Mouse (Mus musculus) lung, postnatal 4 days (tissue): ENCODE results near the gene Bnip2.
"Not testable (repeated sequence)": the region's sequence is repeated elsewhere in the genome, so short reads cannot be mapped to it uniquely, and the experiment has no call there.

ENCODE experiments used
- DNase-seq, 2 experiments: peaks; one replicate each; pipeline ENCODE4 v3.0.0; 2021

Bnip2 gene

DNA sequence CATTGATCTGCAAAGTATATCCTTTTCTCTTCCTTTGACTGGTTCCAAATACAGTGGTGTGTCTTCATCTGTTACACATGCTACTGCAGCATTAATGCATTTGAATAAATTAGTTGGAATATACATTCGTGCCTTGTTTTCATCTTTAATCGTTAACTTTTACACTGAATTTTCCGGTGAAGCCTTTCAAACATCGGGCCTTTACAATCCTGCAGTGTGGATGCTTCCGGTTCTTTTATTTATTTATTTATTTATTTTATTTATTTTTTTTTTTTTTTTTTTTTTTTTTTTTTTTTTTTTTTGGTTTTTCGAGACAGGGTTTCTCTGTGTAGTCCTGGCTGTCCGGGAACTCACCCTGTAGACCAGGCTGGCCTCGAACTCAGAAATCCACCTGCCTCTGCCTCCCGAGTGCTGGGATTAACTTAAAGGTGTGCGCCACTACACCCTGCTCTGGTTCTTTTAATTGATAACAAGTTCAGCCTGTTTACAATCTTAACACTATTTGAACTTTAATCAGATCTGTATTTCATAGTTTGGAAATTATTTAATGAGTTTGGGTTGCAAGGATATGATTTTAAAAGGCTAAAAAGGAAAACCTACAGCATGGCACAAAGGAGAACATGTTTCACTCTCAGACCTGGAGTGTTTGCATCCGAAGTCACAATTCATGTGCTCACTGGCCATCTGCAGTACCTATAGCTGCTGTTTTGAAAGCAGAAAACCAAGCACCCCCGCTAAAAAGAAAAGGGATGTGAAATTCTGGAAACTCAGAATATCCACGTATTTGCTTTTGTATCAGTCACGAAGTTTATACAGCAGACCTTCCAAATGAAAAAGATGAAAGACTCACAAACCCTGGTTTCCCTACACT, 22.5 kb downstream of the Bnip2 start:
- no peak for DNase-seq

DNA sequence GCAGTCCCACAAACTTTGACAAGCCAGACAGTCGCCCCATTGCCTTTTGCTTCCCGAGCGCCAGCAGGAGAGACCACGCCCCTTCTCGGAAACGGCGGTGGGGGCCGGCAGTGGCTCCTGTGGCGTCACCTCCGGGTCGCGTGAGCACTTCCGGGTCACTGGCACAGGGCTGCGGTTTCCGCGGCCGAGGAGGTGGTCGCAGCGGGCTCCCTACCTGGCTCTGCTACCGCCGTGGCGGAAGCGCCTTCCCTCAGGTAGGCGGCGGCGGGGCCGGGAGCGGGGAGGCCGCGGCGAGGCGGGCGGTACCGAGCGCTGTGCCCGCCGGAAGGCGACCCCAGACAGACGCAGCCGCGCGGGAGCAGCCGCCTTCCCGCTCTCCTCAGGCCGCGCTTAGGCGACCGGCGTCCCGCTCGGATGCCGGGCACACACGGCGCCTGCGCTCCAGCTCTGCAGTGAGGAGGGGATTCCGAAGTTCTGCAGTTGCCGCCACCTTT, 23.2 kb downstream of the Bnip2 start, which contains the start of gene Gtf2a2:
TSS of gene Gtf2a2 (plus strand) at position 143 of the 494 bp plus-strand sequence.
- peak; percentile 94 to 95 for DNase-seq

DNA sequence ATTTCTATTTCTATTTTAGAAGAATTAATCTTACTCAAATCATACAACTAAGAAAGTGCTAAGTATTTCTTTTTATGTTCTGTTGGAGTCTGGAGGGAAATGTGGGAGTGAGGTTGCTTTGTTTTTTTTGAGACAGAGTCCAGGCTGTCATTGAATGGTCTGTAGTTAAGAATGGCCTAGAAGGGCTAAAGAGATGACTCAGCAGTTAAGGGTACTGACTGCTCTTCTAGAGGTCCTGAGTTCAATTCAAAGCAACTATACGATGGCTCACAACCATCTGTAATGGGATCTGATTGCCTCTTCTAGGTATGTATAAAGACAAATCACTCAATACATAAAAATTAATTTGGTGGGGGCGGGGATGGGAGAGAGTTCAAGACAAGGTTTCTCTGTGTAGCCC, 26.4 kb downstream of the Bnip2 start:
- no peak for DNase-seq

GRCm38 (mm10) chr9:70018879-70019278, 29.6 kb downstream of the Bnip2 start:
- no peak for DNase-seq

- DNase-seq, result no peak
Measured at GRCm38 (mm10) chr9:70021610-70022009, 32.3 kb downstream of the Bnip2 start.

DNA sequence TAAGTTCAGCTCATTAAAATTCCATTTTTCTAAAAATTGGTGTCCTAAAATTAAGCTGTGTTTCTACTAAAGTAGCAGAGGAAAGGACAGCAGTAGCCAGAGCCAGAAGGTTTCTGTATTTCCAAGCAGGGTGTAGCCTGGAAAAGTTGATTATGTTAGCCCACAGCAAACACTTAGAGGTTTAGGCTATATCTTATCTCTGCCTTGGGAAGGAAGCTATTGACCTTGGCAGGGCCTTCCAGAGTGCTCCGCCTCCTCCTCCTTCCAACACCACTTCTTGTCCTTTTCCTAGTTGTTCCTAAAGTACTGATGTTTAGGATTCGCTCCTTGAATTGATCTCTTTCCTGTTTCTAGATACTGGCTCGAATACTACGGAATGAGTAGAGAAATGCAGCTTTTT, 32.8 kb downstream of the Bnip2 start:
- no peak for DNase-seq

DNA sequence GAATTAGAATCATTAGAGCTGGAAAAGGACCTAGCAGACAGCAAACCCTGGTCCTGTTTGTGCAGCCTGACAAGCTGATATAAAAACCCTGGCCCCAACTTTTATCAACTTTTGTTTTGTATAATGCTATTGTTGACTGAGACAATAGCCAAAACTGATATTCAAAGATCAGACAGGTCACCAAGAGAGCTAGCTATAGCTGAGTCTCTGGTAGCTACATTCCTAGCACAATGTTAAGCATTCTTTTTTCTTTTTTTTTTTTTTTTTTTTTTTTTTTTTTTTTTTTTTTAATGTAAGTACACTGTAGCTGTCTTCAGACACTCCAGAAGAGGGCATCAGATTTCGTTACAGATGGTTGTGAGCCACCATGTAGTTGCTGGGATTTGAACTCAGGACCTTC, 34.3 kb downstream of the Bnip2 start:
- not testable (repeated sequence) for DNase-seq

- no peak for DNase-seq
Measured at GRCm38 (mm10) chr9:70024648-70025047, 35.4 kb downstream of the Bnip2 start.

- DNase-seq, result no peak
Measured at GRCm38 (mm10) chr9:70025365-70026012, 36.2 kb downstream of the Bnip2 start.

- no peak for DNase-seq
Measured at GRCm38 (mm10) chr9:70032167-70032566, 42.9 kb downstream of the Bnip2 start.

DNA sequence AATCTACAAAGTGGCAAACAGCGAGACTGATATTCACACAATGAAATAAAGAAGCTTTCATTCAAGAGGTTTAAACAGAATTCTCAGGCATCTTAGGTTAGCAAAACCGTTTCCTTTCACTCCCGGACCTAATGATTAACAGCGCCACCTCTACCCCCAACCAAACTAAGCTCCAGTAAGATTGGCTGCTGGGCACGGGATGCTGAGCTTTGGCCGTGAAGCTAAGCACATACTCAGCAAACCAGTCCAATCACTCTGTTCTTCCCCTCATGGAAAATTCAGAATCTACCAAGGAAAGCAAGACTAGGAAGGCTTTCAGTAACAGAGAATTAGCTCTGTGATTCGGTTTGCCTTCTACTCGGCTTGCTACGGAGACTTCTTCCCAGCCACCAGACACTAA, 43.8 kb downstream of the Bnip2 start:
- DNase-seq, result no peak

GRCm38 (mm10) chr9:70034702-70035101, 45.4 kb downstream of the Bnip2 start:
- DNase-seq, result no peak

DNA sequence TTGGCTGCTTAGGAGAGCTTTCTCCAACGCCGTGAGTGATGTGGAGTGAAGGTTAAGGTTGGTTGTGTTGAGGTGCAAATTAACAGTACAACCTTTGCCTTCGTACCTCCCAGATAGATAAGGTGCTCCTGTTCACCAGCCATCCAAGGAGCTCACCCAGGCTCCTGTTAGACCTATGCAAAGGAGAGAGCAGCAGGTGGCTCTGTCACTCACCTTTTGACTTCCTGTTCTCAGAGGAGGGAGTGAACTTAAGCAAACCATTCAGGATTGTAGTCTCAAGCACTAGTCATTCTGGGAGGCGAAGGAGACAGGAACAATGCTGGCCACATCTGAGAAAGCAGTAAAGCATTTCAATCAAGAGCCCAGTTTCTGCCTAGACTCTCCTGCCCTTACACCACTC, 47.4 kb downstream of the Bnip2 start:
- DNase-seq, result no peak

- DNase-seq, result no peak
Measured at GRCm38 (mm10) chr9:70037988-70038387, 48.7 kb downstream of the Bnip2 start, which contains the start of gene Gcnt3. Gene Gcnt3 (minus strand): TSS chr9:70038088.

GRCm38 (mm10) chr9:70039597-70040385, 50.5 kb downstream of the Bnip2 start:
- DNase-seq, result no peak

DNA sequence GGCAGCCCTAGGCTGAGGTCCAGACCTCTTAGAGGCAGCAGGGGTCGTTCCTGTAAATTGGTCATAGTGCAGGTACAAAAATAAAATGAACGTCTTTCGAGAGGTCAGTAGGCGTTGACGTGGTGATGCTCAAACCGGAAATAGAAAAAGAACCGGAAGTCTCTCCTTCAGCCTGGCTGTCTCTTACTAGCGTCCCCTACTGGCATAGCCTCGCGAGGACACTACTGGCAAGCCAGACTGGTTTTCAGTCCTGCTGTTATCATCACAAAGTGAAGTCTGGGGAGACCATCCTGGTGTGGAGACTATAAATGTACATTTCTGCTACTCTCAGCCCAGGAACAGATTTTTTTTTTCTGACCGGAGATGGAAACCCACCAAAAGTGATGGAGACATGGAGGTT, 51.3 kb downstream of the Bnip2 start:
- DNase-seq, result no peak

DNA sequence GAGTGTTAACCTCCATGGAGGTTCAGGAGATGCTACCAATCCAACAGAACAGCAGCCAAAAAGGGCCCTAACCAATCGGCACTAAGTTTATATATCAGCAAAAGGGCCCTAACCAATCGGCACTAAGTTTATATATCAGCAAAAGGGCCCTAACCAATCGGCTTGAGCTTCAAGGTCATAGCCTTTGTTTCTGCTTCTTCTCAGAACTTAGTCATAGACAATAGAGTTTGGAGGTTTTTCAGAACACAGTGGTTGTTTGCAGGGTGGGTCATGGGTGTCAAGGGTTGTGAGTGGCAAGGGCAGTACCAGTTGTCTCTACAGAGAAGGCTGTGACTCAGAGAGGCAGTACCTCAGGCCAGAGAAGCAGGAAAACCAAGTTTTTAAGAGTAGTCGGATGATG, 52.9 kb downstream of the Bnip2 start:
- DNase-seq, result no peak

GRCm38 (mm10) chr9:70042935-70043334, 53.7 kb downstream of the Bnip2 start:
- DNase-seq, result no peak

- DNase-seq, result no peak
Measured at GRCm38 (mm10) chr9:70044865-70045264, 55.6 kb downstream of the Bnip2 start.

GRCm38 (mm10) chr9:70046255-70046654, 57.0 kb downstream of the Bnip2 start:
- no peak for DNase-seq

DNA sequence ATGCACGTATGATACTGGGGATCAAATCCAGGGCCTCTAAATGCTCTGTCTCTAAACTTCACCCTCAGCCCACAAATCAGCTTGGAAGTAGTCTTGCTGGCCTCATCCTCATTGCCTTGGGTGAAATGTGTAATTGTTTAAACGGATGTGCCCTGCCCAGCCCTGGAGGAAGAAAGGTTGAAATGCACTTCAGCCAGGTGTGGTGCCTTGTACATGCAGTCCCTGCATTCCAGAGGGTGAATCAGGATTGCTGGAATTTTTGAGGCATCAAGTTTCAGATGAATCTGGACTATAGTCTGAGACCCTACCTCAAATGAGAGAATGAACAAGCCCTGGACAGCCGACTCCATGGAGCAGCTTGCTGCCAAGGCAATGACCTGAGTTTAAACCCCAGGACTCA, 58.6 kb downstream of the Bnip2 start:
- DNase-seq, result no peak

GRCm38 (mm10) chr9:70048280-70048679, 59.0 kb downstream of the Bnip2 start:
- DNase-seq, result no peak

- peak in 1 of 2 experiments; percentile 24 for DNase-seq
Measured at GRCm38 (mm10) chr9:70048751-70049415, 59.6 kb downstream of the Bnip2 start.
